Mouse (Mus musculus) hindbrain, embryonic 13.5 days (tissue): ENCODE data around the gene Mob1b. TPM values are rescaled to one million over a fixed set of nuclear protein-coding genes. Genes with fewer than 3 reads are reported as not detected.

Experiments used
- ATAC-seq: fragments of 200-750 bp; cut with Nextera tagmentation; 2 replicates; pipeline ENCODE4 v1.8.0; 2017; ENCODE audit warnings: moderate TSS enrichment; ENCODE audit not compliant: low FRiP score
- H3K27ac ChIP-seq: fragments of 300-500 bp; sonication (generic); 2 replicates; pipeline ENCODE4 v1.5.1; 2015; ENCODE audit warnings: inconsistent platforms, mild to moderate bottlenecking, moderate library complexity
- H3K27me3 ChIP-seq: fragments of 300-500 bp; sonication (generic); 2 replicates; pipeline ENCODE4 v1.6.1; 2015; ENCODE audit warnings: mild to moderate bottlenecking, inconsistent platforms
- H3K36me3 ChIP-seq: fragments of 300-500 bp; sonication (generic); 2 replicates; pipeline ENCODE4 v1.6.1; 2015; ENCODE audit warnings: mild to moderate bottlenecking, inconsistent platforms
- H3K4me1 ChIP-seq: fragments of 300-500 bp; sonication (generic); replicated peaks from 2 replicates; pipeline ENCODE4 v1.6.1; 2015; ENCODE audit warnings: inconsistent platforms
- H3K4me2 ChIP-seq: fragments of 300-500 bp; sonication (generic); 2 replicates; pipeline ENCODE4 v1.6.1; 2015; ENCODE audit warnings: inconsistent platforms, mild to moderate bottlenecking, moderate library complexity
- H3K4me3 ChIP-seq: fragments of 300-500 bp; sonication (generic); 2 replicates; pipeline ENCODE4 v1.5.1; 2015; ENCODE audit warnings: mild to moderate bottlenecking, inconsistent platforms
- H3K9ac ChIP-seq: fragments of 300-500 bp; sonication (generic); 2 replicates; pipeline ENCODE4 v1.6.1; 2015; ENCODE audit warnings: mild to moderate bottlenecking, inconsistent platforms
- H3K9me3 ChIP-seq: fragments of 300-500 bp; sonication (generic); 2 replicates; pipeline ENCODE4 v1.6.1; 2016; ENCODE audit warnings: inconsistent platforms
- WGBS: fragments of 180-500 bp; shearing (Covaris S2); methylation state at CpG from one replicate; pipeline ENCODE4 v1.1.7; 2015; 5-methylcytosine and 5-hydroxymethylcytosine counted together
- polyA plus RNA-seq: library from polyadenylated mRNA; unstranded; fragments of >200 nt; fragmentation: Nextera tagmentation; extraction: Ambion mirVana; gene quantifications from 2 replicates; pipeline ENCODE4 v1.2.1, GENCODE M21; 2015

Gene Mob1b
- polyA plus RNA-seq, 1 experiment from 2014 or later = 12.5 TPM

DNA sequence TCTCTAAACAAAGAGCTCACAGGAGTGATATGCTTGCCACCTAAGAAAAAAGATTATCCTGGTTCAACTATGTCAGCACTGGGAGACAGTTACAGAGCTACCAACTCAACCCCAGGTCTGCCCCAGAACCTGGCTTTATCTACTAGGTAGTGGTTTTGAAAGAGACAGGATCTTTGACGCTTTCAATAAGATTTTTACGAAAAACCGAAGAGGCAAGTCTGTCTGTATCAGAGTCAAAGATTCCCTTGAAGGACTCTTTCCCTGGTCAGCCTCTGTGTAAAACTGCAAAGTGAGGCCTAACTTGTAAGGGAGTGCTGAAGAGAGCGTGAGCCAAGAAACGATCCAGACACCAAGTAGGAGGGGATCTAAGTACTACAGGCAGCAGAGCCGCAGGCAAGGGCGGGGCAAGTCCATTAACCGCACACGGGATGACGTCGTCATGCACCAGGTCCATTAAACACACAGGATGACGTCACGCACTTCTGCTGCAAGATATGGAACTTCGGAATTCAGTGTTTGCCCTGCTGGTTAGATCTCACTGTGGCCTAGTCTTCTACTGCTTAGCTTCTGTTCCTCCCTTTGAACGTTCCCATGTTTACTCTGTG, 32.0 kb upstream of the Mob1b start:
- Histone ChIP-seq H3K4me2 (no peak overlapping the region), H3K9me3 (no peaks in the 10 kb centered on the region), H3K27ac (no peak overlapping the region), H3K27me3 (no peaks in the 10 kb centered on the region), H3K4me3 (no peak overlapping the region), H3K4me1 (no peaks in the 10 kb centered on the region; the same call in 1 of the 2 replicates), H3K9ac (no peak overlapping the region), H3K36me3 (no peaks in the 10 kb centered on the region)
- 0 out of 2 replicates have a peak, but pooled peaks have one; percentile 25 for ATAC-seq
- WGBS = 86% methylated on average over 15 of the region's 15 CpGs

DNA sequence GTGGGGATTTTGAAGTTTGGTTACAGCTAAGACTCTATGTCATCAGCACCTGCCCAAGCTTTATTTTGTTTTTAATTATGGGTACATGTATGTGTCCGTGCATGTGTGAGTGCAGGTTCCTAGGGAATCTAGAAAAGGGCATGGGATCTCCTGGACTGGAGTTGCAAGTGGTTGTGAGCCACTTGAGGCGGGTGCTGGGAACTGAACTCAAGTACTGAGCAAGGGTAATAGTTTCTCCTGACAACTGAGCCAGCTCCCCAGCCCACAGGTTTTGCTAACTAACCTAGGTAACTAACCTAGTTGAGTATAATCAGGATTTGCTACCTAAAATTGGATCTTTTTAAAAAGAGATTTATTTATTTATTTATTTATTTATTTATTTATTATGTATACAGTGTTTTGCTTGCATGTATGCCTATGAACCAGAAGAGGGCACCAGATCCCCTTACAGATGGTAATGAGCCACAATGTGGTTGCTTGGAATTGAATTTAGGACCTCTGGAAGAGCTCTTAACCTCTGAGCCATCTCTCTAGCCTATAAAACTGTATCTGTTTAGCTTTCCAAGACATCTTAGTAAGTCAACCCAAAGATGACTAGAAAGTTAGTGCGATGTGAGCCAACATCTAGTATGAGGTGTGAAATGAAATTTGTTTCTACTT, 31.2 kb upstream of the Mob1b start:
- Histone ChIP-seq H3K36me3 (no peaks in the 10 kb centered on the region), H3K9ac (no peak overlapping the region), H3K4me2 (no peak overlapping the region), H3K27ac (no peak overlapping the region), H3K4me3 (no peak overlapping the region), H3K4me1 (no peaks in the 10 kb centered on the region; the same call in 1 of the 2 replicates), H3K27me3 (no peaks in the 10 kb centered on the region), H3K9me3 (no peaks in the 10 kb centered on the region)
- 80% methylated on average over 3 of the region's 3 CpGs for WGBS
- no peak for ATAC-seq

DNA sequence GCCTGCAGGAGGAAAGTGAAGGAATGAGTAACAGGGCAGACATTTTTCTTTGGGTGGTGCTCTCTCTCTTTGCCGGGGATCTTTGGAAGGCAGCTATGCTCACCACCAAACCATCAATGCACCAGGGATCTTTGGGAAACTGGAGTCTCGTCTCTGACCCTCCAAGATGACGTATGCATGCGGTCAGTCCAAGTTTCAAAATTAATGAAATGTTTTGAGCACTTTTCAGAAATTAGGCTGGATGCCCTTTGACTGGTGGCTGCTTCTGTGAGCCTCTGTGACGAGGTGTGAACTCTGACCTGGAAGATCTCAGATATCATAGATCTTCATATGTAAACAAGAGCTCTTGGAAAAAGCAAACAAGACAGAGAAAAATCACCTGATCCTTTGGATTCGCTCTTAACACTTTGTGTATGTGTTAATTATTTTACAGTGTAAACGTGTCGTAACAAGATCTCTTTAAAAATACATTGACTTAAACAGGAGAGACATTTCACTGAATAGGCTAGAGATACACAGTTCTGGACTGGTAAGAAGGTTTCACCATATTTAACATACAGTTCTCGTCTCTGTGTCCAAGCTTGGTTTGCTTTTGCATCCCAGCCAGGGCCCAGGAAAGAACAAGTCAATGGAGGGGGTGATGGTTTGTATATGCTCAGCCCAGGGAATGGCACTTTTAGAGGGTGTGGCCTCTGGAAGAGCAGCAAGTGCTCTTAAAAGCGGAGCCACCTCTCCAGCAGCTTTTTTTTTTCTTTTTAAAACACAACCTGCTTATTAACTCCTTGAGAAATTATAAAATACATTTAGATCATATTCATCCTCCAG, 29.8 kb upstream of the Mob1b start:
- no peaks in the 10 kb centered on the region for H3K36me3 ChIP-seq
- no peak for ATAC-seq
- WGBS = 81% methylated on average over 10 of the region's 10 CpGs
- no peaks in the 10 kb centered on the region for H3K4me1 ChIP-seq
- H3K9ac ChIP-seq = no peak overlapping the region
- no peaks in the 10 kb centered on the region for H3K9me3 ChIP-seq
- no peak overlapping the region for H3K4me3 ChIP-seq
- no peak overlapping the region for H3K4me2 ChIP-seq
- H3K27ac ChIP-seq = no peak overlapping the region
- H3K27me3 ChIP-seq = no peaks in the 10 kb centered on the region

GRCm38 (mm10) chr5:88691506-88692095, 29.1 kb upstream of the Mob1b start:
- H3K4me1 ChIP-seq = no peaks in the 10 kb centered on the region

GRCm38 (mm10) chr5:88692586-88692985, 28.1 kb upstream of the Mob1b start:
- H3K4me1 ChIP-seq = no peaks in the 10 kb centered on the region
- no peaks in the 10 kb centered on the region for H3K36me3 ChIP-seq
- no peaks in the 10 kb centered on the region for H3K9me3 ChIP-seq
- no peak overlapping the region for H3K4me3 ChIP-seq
- no peaks in the 10 kb centered on the region for H3K27me3 ChIP-seq
- no peak overlapping the region for H3K27ac ChIP-seq
- no peak overlapping the region for H3K9ac ChIP-seq
- H3K4me2 ChIP-seq = no peak overlapping the region
- WGBS = 94% methylated on average over 4 of the region's 4 CpGs
- ATAC-seq = no peak

More at GRCm38 (mm10) chr5:88691506-88692095, 29.1 kb upstream of the Mob1b start:
- Histone ChIP-seq H3K4me3 (no peak overlapping the region), H3K27ac (no peak overlapping the region), H3K9me3 (no peaks in the 10 kb centered on the region), H3K9ac (no peak overlapping the region), H3K27me3 (no peaks in the 10 kb centered on the region), H3K36me3 (no peaks in the 10 kb centered on the region), H3K4me2 (no peak overlapping the region)
- no peak for ATAC-seq
- 82% methylated on average over 6 of the region's 6 CpGs for WGBS

DNA sequence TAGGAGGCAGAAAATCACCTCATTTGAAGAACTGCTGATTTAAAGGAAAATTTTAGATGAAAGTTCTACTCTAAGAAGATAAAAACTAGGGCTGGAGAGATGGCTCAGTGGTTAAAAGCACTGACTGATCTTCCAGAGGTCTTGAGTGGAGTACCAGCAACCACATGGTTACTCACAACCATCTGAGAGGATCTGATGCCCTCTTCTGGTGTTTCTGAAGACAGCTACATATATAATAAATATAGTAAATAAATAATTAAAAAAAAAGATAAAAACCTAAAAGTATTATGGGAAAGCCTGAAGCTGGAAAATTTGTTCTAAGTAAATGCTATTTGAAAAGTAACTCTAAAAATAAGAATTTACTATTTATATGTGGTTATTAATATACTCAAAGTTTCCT, 27.6 kb upstream of the Mob1b start:
- Histone ChIP-seq H3K4me3 (no peak overlapping the region), H3K9me3 (no peaks in the 10 kb centered on the region), H3K36me3 (no peaks in the 10 kb centered on the region), H3K9ac (no peak overlapping the region), H3K4me1 (no peaks in the 10 kb centered on the region), H3K27ac (no peak overlapping the region), H3K4me2 (no peak overlapping the region), H3K27me3 (no peaks in the 10 kb centered on the region)
- ATAC-seq = no peak

- no peak for ATAC-seq
- H3K36me3 ChIP-seq = no peaks in the 10 kb centered on the region
- WGBS = 73% methylated on average over 5 of the region's 5 CpGs
Observed at GRCm38 (mm10) chr5:88697291-88697690, 23.4 kb upstream of the Mob1b start.

GRCm38 (mm10) chr5:88699251-88699913, 21.3 kb upstream of the Mob1b start:
- no peak overlapping the region for H3K27ac ChIP-seq
- H3K9me3 ChIP-seq = no peaks in the 10 kb centered on the region
- no peak overlapping the region for H3K4me2 ChIP-seq
- H3K27me3 ChIP-seq = no peaks in the 10 kb centered on the region
- no peak overlapping the region for H3K4me3 ChIP-seq
- H3K9ac ChIP-seq = no peak overlapping the region
- no peaks in the 10 kb centered on the region for H3K36me3 ChIP-seq
- H3K4me1 ChIP-seq = no peaks in the 10 kb centered on the region
- ATAC-seq = no peak
- 66% methylated on average over 4 of the region's 4 CpGs for WGBS

More at GRCm38 (mm10) chr5:88697291-88697690, 23.4 kb upstream of the Mob1b start:
- Histone ChIP-seq H3K27me3 (no peaks in the 10 kb centered on the region), H3K4me3 (no peak overlapping the region), H3K4me2 (no peak overlapping the region), H3K4me1 (no peaks in the 10 kb centered on the region), H3K9ac (no peak overlapping the region), H3K9me3 (no peaks in the 10 kb centered on the region), H3K27ac (no peak overlapping the region)

- Histone ChIP-seq H3K9ac (no peak overlapping the region), H3K9me3 (no peaks in the 10 kb centered on the region), H3K27ac (no peak overlapping the region), H3K4me1 (no peaks in the 10 kb centered on the region), H3K4me3 (no peak overlapping the region), H3K4me2 (no peak overlapping the region), H3K36me3 (no peaks in the 10 kb centered on the region), H3K27me3 (no peaks in the 10 kb centered on the region)
- ATAC-seq = no peak
- 85% methylated on average over 4 of the region's 4 CpGs for WGBS
Observed at GRCm38 (mm10) chr5:88702041-88702440, 18.6 kb upstream of the Mob1b start.

- Histone ChIP-seq H3K36me3 (no peaks in the 10 kb centered on the region), H3K27ac (no peak overlapping the region), H3K9me3 (no peaks in the 10 kb centered on the region), H3K4me2 (no peak overlapping the region), H3K4me1 (no peaks in the 10 kb centered on the region), H3K27me3 (no peaks in the 10 kb centered on the region), H3K4me3 (no peak overlapping the region), H3K9ac (no peak overlapping the region)
- no peak for ATAC-seq
- 85% methylated on average over 4 of the region's 4 CpGs for WGBS
Observed at GRCm38 (mm10) chr5:88703551-88703950, 17.1 kb upstream of the Mob1b start.

- Histone ChIP-seq H3K4me3 (no peak overlapping the region), H3K27ac (no peak overlapping the region), H3K27me3 (no peaks in the 10 kb centered on the region), H3K4me2 (no peak overlapping the region), H3K9me3 (no peaks in the 10 kb centered on the region), H3K4me1 (no peaks in the 10 kb centered on the region), H3K36me3 (no peaks in the 10 kb centered on the region), H3K9ac (no peak overlapping the region)
- no peak for ATAC-seq
Observed at GRCm38 (mm10) chr5:88711128-88711527, 9.5 kb upstream of the Mob1b start.
